Mouse (Mus musculus) kidney, adult 8-10 months (tissue): ENCODE data around the gene Bysl.
A peak's percentile ranks its signal among the peaks of the same experiment; 100 is the strongest.
"Not testable (repeated sequence)": the region's sequence is repeated elsewhere in the genome, so short reads cannot be mapped to it uniquely, and the experiment has no call there.

Source experiments
- DNase-seq, 2 experiments: peaks; one replicate each; pipeline ENCODE4 v3.0.0; 2022

Bysl gene

DNA sequence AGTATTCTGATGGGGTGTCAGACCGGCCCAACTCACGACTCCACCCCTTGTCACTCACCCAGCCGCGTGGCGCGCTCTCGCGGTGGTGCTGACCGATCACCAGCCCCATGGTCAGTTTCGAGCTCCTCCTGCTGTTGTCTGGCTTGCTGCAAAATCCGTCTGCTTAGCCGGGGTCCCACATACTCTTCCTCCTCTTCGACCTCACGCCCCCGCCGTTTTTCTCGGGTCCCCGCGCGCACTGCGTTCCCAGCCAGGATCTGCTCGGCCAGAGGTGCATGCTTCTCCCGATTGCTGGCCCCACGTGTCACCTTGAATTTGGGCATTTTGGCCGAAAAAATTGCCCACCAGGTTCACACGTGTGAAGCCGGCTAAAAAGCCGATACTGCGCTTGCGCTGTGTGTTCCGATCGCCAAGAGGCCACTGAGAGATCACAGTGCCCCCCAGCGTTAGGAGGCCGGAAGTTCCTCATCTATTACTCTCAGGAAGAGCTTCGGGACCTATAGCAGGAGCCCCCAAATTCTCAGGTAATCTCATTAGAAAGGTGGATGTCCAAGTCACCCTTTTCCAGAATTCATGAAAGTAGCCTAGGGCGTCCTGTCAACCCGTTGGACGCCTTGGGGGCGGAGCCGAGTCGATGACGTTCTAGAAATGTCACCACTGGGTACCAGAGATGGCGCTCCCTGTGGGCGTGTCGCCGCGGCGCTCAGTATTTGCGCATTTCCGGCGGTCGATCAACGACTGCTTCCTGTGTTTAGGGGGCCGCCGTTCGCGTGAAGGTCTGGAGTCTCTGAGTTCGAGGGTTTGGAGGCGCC is at the start of gene Bysl, which contains the start of the genes Med20 and Gm20517:
Bysl (minus strand) TSS at position 644 of the 812 bp plus-strand sequence.
Med20 (plus strand) TSS at position 734 of the 812 bp plus-strand sequence.
Gm20517 (plus strand) TSS at position 741 of the 812 bp plus-strand sequence.
- DNase-seq: peak; percentile 94 to 97

DNA sequence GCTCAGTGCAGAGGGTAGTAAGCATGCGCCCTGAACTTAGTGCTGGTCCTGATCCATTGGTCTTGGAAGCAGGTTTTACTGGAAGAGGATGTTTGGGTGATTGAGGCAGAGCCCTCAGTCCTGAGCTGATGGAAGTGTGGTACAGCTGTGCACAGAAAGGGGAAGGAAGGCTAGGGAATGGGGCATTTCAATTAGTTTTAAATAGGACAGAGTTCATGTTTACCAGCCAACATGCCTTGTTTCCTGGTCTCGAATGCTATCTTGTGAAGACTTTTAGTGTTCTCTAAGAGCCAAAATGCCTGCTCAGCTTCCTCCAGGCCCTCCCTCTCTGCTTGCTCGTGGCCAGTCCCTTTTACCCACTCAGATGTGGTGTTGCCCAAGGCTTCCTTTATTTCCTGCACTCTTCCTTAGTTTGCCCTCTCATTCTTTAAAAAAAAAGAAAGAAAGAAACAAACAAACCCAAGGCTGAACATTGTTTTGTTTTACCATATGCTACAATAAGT is 47.5 kb upstream of the Bysl start:
- no peak for DNase-seq

DNA sequence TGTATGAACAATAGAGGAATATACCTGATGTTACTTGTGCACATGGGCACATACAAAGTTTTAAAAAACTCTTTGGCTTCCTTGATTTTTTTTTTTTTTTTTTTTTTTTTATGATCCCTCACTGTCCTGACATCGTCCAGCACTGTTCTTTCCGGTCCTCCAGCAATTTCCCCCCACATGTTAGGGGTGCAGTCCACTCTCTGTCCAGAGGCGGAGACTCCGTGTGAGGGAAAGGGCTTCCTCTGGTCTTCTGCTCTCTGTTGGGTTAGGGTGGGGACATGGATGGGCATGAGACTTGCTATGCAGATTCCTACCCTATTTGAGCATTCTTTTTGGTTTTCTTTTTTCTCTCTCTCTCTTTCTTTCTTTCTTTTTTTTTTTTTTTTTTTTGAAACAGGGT is 46.6 kb upstream of the Bysl start:
- no peak for DNase-seq

DNA sequence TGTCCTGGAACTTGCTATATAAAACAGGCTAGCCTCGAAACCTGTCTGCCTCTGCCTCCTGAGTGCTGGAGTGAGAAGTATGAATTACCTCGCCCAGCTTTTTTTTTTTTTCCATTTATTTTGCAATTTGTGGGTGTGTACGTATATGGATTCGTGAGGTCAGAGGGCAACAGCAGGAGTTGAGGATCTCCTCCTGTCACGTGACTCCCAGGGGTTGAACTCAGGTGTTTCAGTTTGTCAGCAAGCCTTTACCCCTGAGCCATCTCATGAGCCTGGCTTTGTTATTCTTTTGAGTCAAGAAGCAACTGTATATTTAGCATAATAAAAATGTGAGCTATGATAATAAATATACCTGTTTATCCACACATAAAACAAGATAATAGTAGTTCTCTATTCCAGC is 44.4 kb upstream of the Bysl start:
- no peak for DNase-seq

DNA sequence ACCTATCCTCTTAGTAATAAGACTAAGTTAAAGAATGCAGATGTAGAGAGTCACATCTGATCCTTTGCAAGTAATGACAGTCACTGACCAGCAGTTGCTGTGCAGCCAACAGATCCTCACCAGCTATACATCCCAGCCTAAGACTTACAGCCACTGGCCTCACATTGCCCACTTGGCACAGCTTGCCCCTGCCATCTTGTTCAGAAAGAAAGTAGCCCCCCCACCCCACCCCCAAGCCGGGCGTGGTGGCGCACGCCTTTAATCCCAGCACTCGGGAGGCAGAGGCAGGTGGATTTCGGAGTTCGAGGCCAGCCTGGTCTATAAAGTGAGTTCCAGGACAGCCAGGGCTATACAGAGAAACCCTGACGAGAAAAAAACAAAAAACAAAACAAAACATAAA is 43.1 kb upstream of the Bysl start:
- not testable (repeated sequence) for DNase-seq

DNA sequence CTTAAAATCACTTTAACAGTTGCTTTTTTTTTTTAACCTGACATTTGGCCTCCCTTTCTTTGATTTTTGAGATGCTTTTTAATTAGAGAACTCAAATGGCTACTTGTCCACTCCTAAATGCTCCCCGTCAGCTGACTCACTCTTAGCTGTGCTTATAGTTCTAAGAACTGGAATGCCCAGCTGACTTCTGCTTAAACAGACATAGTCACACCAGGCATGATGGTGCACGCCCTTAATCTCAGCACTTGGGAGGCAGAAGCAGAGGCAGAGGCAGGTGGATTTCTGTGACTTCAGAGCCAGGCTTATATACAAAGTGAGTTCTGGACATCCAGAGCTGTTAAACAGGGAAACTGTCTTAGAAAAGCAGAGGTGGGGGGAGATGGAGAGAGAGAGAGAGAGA is 40.7 kb upstream of the Bysl start:
- no peak for DNase-seq

DNA sequence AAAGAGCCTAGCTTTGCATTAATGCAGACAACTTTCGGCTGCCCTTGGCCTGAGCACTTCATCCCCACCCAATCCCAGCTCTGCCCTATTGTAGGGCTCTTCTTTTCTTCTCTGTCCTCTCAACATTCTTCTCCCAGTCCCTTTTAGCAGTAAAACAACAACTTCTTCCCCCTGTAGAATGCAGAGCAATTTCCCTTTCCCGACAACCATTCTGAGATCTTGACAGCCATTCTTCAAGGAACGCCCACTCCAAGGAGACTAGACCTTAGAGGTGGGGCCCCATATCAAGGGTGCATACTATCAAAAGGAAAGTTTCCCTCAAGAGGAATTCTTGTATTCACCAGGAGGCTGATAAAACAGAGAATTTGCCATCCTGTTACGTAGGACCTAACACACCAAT is 37.7 kb upstream of the Bysl start:
- DNase-seq: no peak

DNA sequence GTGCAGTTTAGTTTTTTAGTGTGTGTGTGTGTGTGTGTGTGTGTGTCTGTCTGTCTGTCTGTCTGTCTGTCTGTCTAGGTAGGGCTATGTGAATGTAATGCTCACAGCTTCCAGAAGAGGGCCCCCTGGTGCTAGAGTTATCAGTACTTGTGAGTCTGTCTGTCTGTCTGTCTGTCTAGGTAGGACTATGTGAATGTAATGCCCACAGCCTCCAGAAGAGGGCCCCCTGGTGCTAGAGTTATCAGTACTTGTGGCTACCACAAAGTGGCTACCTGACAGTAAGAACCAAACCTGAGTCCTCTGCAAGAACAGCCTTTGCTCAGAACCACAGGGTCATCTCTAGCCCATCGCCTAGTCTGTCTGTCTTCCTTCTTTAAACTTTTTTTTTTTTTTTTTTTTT is 35.4 kb upstream of the Bysl start:
- DNase-seq: peak; percentile 68 to 85

DNA sequence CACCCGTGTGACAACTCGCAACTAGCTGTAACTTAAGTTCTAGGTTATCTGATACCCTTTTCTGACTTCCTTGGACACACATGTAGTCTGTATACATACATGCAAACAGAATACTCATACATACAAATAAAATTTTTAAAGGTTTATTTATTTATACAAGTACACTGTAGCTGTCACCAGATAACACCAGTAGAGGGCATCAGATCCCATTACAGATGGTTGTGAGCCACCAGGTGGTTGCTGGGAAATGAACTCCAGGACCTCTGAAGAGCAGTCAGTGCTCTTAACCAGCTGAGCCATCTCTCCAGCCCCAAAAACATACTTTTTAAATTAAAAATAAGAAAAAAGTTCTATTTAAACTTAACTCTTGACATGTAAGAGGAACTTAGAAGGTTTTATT is 31.7 kb upstream of the Bysl start:
- no peak for DNase-seq

DNA sequence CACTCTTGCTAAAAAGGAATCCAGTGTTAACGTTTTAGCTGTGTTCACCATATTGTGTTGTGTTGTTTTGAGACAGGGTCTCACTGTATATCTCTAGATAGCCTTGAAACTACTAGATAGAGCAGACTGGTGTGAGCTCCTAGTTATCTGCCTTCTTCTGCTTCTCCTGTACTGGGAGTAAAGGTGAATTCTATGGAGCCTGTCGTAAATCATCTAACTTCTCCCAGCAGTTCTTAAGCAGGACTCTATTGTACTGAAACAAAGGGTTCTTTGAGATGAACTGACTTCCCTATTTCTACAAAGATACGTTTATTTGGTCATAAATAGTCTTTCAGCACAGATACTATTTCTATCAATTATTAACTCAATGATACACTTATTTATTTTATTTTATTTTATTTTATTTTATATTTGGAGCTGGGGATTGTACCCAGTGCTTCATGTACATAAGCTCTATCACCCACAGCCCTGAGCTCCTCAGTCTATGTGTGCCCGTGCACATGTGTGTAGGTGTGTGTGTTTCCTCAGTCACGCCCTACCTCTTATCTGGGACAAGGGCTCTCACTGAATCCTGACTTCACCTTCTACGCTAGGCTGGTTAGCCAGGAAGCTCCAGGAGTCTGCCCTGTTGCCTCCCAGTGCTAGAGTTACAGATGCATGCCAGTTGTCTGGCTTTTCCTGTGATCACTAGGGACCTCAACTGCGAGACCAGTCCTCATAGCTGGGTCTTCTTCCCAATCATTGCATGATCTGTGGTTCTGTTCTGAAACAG is 22.9 kb upstream of the Bysl start:
- no peak for DNase-seq

DNA sequence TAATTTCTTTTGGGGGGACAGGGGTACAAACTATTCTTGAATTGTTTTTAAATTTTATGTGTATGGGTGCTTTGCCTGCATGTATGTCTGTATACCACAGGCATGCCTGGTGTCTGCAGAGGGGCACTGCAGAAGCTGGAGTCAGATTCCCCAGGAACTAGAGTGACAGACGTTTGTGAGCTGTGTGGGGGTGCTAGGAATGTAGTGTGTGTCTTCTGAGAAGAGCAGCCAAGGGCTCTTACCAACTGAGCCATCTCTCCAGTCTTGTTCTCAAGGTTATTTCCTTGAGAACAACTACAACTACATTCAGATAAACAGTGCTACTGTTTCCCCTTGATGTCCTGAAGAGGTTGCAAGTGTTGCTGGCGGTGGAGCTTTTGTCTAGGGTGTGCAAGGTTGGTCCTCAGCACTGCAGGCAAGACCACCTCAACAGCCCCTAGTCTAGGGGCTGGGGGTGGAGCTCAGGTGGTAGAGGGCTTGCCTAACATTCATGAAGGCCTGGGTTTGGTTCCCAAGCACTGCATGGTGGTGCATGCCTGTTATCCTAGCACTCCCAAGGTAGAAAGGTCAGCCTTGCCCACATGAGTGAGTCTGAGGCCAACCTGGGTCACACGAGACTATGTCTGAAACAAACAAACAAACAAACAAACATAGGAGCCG is 21.0 kb upstream of the Bysl start:
- DNase-seq: no peak

DNA sequence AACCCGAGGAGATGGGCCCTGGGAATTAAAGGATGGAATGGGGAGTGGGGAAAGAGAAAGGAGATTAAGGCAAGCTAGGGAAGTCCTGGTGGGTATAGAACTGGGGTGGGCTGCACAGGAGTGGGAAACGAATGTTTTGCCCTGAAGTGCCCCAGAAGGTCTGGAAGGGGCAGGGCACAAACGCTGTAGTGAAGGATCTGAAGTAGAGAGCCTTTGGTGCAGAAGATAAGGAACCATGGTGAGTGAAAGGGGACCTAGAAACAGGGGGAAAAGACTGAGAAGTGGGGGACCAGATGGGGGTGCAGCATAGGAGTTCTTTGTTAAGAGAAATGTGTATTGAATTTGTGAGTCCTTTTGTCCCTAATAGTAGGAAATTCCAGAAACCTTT is 19.4 kb upstream of the Bysl start, which contains the start of gene Usp49:
Usp49 (plus strand) TSS at position 13 of the 388 bp plus-strand sequence.
- DNase-seq: no peak

DNA sequence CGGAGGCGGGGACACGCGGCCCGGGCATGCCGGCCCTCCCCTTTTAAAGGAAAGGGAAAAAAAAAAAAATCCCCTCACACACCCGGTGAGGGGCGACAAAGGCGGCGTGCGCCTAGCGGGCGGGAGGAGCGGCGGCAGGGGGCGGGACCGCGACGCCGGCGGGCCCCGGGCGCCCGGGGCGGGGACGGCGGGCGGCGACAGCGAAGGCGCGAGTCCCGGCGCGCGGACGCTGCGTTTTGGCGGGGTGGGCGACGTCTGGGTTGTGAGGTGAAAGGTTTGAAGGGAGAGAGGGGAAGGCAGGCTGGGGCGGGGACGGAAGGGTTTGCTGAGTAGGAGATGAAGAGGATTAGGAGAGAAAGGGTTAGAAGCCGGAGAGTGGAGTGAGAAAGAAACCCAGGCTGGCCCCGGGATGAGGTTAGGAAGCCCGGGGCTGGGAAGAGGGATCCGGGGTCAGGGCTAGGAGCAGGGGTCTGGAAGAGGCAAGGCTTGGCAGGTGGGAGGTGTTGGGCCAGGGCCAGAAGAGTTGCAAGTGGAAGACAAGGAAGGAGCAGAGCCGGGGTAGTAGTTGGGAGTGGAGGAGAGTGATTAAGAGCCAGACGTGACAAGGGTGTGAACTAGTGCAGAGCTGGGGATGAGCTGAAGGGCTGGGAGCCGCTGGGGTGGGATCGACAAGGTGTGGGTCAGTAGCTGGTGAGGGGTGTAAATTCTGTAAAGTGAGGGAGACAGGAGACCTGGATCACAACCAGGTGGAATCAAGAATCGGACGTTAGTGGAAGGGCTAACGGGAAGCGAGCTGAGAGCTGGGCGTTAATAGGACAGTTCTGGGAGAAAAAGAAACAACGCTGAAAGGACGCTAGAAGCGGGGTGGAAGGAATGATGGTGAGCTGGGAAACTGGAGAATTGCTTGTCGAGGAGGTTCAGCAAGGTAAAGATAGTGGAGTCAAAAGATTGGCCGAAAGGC is 18.7 kb upstream of the Bysl start:
- peak; percentile 28 to 40 for DNase-seq

DNA sequence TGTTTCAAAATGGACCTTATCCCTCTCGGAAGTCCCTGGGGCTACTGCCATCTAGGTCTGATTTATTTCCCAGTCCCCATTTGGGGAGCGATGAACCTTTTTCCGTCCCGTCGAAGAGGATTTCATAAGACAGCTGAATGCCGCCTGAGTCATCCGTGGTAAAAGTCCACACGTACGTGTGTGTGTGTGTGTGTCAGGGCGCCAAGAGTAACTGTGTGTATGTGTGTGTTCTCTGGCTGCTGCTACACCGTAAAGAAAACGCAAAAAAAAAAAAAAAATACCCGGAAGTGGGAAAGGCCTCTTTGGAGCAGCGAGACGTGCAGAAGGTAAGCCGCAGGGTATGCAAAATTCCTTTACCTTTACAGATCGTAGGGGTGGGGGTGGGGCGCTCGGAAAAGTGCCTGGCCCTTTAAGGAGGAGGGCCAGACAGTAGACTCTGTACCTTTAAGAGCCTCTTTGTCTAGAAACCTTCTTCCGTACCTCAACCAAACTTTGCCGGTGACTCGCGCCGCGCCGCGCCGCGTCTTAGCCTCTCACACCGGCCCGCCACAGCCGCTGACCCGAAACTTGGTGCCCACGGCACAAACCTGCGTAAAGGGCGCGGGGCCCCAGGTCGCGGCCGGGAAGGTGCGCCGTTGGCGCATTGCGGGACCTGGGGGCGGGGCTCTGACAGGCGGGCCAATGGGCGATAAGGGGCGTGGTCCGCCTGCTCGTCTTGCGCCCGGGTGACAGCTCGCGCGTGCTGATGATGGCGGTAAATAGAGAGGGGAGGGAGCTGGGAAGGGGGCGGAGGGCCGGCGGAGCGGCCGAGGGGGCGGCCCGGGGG is 17.8 kb upstream of the Bysl start:
- DNase-seq: peak; percentile 93 to 94

DNA sequence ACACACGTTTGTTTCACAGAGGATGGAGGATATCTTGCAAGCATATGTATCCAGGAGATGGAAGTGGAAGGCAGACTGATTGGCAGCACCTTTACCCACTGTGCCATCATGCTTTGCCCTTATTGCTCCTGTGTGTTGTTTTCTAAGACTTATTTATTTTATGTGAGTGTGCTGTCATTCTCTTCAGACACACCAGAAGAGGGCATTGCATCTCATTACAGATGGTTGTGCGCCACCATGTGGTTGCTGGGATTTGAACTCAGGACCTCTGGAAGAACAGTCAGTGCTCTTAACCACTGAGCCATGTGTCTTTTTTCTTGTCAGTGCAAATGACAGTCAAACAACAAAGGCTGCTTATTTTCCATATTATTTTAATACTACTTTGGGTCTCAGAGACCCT is 16.5 kb upstream of the Bysl start:
- DNase-seq: no peak

DNA sequence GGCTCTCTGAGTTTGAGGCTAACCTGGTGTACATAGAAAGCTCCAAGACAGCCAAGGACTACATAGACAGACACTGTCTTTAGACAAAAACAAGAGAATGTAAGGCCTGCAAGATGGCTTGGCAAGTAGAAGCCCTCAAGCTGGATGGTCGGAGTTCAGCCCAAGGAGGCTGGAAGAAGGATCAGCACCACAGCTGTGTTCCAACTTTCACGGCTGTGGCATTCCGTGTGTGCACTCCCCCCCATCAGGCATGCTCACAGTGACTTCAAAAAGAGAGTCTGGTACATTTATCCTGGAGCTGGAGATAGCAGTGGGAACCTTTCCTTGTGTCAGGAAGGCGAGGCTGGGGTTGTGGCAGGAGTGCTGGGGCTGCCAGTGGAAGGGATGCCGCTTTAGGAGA is 14.7 kb upstream of the Bysl start:
- DNase-seq: no peak

DNA sequence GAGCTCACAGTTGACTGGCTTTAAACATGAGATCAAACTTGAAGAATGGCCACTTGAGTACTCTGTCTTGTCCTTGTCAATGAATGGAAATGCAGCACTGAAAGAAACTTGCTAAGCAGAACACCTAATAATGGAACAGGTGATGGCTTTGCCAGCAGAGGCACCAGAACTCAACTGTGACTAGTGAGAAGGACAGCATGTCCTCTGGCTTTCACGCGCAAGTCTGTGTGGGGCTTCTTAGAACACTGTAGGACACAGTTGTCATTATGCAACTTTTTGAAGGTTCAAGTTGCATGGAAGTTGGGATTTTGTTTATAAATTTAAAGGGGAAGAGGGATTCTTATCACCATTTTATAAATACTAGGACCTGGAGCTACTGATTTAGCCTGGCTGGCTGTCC is 13.8 kb upstream of the Bysl start:
- DNase-seq: no peak

DNA sequence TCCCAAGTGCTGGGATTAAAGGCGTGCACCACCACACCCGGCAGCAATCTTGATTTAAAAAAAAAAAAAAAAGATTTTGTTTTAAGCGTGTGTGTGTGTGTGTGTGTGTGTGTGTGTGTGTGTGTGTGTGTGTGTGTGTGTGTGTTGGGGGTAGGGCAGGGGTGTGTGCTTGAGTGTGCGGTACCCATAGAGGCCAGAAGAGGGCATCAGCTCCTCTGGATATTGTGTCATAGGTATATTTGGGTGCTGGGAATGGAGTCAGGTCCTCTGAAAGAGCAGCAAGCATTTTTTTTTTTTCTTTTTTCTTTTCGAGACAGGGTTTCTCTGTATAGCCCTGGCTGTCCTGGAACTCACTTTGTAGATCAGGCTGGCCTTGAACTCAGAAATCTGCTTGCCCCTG is 13.3 kb upstream of the Bysl start:
- DNase-seq: not testable (repeated sequence)

DNA sequence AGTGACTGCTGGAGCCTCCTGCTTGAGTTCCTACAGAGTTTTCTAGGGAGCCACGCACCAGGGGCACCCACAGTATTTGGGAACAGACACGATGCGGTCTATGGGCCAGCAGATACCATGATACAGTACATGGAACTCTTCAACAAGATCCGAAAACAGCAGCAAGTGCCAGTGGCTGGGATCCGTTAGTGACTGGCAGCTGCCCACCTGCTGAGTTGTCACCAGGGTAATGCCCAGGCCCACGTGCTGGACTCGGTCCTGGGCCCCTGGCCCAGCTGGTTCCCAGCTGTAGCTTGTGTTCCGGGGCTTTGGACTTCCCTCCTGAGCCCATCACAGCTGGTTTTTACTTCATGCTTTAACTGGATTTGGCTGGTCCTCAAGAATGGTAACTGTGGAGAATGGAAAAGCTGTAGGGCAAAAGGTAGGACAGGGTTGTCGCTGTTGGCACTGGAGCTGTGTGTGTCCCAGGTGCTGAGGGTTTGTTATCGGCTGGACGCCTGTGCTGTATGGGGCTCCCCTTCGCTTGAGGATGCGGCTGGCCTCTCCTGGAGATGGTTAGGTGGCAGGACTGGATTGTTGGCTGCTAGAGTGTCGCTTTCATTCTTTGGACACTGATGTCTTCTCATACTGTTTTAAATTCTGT is 11.7 kb upstream of the Bysl start:
- no peak for DNase-seq

DNA sequence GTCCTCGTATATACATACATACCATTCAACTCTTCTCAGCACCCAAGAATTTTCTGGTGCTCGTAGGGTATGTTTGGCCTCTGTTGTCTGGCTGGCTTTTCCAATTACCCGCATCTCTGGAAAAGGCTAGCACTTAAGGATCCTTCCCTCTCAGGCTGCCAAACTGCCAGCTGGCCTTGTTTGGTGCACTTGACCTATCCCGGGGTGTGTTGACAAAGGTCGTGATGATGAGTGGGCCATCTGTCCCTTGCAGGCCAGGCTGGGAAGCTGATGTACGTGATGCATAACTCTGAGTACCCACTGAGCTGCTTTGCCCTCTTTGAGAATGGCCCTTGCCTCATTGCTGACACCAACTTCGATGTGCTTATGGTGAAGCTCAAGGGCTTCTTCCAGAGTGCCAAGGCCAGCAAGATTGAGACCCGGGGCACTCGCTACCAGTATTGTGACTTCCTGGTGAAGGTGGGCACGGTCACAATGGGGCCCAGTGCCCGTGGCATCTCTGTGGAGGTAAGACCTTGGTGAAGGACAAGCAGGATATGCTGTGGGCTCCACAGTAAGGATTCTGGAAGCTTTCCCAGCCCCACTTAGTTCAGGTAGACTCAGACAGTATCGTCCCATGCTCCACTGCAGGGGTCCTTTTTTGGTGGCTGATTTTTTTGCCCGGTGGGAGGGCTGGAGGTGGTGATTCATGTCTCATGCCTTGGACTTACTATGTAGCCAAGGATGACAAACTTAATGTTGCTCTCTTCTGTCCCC is 7.4 kb upstream of the Bysl start:
- no peak for DNase-seq
